Mouse (Mus musculus) lung, embryonic 16.5 days (tissue): ENCODE measurements at regions not wholly inside any gene's neighbourhood (a gene's known extent, or its start where the extent isn't known, plus 50 kb on each side); places are given as distances from the start of the nearest gene placed in this dataset.

Source experiments
- ATAC-seq: fragments of 200-750 bp; cut with Nextera tagmentation; 2 replicates; pipeline ENCODE4 v1.8.0; 2017; ENCODE audit warnings: low read depth, mild to moderate bottlenecking, moderate library complexity
- H3K27ac ChIP-seq: fragments of 300-500 bp; sonication (generic); 2 replicates; pipeline ENCODE4 v1.5.1; 2014; ENCODE audit warnings: mild to moderate bottlenecking, control low read depth, low read length
- H3K27me3 ChIP-seq: fragments of 300-500 bp; sonication (generic); 2 replicates; pipeline ENCODE4 v1.6.1; 2014; ENCODE audit warnings: low read depth, low read length, mixed read lengths; ENCODE audit not compliant: control insufficient read depth, insufficient read depth
- H3K36me3 ChIP-seq: fragments of 300-500 bp; sonication (generic); 2 replicates; pipeline ENCODE4 v1.6.1; 2014; ENCODE audit warnings: low read length; ENCODE audit not compliant: control insufficient read depth, insufficient read depth
- H3K4me1 ChIP-seq: fragments of 300-500 bp; sonication (generic); replicated peaks from 2 replicates; pipeline ENCODE4 v1.6.1; 2014; ENCODE audit warnings: low read length, mixed read lengths; ENCODE audit not compliant: control insufficient read depth, insufficient read depth
- H3K4me2 ChIP-seq: fragments of 300-500 bp; sonication (generic); 2 replicates; pipeline ENCODE4 v1.6.1; 2014; ENCODE audit warnings: low read depth, low read length, control low read depth
- H3K4me3 ChIP-seq: fragments of 300-500 bp; sonication (generic); 2 replicates; pipeline ENCODE4 v1.5.1; 2014; ENCODE audit warnings: mild to moderate bottlenecking, low read length, control low read depth
- H3K9ac ChIP-seq: fragments of 300-500 bp; sonication (generic); 2 replicates; pipeline ENCODE4 v1.6.1; 2014; ENCODE audit warnings: low read length, control low read depth
- H3K9me3 ChIP-seq: fragments of 300-500 bp; sonication (generic); 2 replicates; pipeline ENCODE4 v1.6.1; 2016; ENCODE audit warnings: low read length; ENCODE audit not compliant: control insufficient read depth
- WGBS: fragments of 180-500 bp; shearing (Covaris S2); extraction: QIAGEN DNeasy Blood & Tissue Kit; methylation state at CpG from one replicate; pipeline ENCODE4 v1.1.7; 2014; 5-methylcytosine and 5-hydroxymethylcytosine counted together

DNA sequence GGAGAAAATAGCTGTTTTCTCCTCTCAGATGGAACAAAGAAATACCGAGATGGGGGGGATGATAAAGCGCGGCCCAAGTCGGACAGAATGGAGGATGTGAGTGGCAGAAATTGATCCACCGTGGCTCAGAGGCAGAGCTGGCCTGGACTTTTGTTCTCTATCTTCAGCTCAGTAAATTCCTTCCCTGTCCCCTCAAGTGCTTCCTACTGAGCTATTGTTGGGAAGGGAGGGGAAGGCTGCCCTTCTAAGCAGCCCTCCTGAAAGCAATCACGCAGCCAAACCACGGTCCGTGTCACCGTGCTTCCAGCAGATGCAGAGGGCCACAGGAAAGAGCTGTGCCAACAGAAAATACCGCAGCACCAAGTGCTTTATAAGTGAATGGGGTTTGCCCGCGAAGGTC lies 212.2 kb upstream of the Trpc7 start:
- no peak overlapping the region for H3K9ac ChIP-seq
- no peaks in the 10 kb centered on the region for H3K4me1 ChIP-seq
- no peaks in the 10 kb centered on the region for H3K27me3 ChIP-seq
- H3K9me3 ChIP-seq = no peaks in the 10 kb centered on the region
- no peak overlapping the region for H3K27ac ChIP-seq
- H3K4me3 ChIP-seq = no peak overlapping the region
- 11% methylated on average over 12 of the region's 12 CpGs for WGBS
- ATAC-seq = no peak
- H3K4me2 ChIP-seq = no peak overlapping the region
- H3K36me3 ChIP-seq = no peaks in the 10 kb centered on the region

DNA sequence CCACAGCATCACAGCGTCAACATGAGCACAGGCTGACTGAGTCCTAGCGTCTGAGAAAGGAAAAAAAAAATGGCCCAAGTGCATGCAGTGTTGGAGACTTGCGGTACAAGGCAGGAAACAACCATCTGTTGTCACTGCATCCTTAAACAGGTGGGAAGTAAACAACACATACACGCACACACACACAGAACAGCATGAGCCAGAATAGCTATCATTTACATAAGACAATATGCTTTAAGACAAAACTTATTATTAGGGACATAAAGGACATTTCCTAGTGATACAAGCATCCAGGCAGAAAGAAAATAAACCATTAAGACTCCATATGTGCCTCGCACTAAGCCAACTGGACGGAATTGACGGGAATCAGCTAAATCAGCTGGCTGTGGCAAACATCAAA lies 203.8 kb upstream of the Trpc7 start:
- H3K27me3 ChIP-seq = no peaks in the 10 kb centered on the region
- H3K9ac ChIP-seq = no peak overlapping the region
- no peaks in the 10 kb centered on the region for H3K4me1 ChIP-seq
- H3K4me2 ChIP-seq = no peak overlapping the region
- no peak for ATAC-seq
- no peak overlapping the region for H3K4me3 ChIP-seq
- H3K36me3 ChIP-seq = no peaks in the 10 kb centered on the region
- H3K9me3 ChIP-seq = no peaks in the 10 kb centered on the region
- 88% methylated on average over 7 of the region's 7 CpGs for WGBS
- no peak overlapping the region for H3K27ac ChIP-seq

DNA sequence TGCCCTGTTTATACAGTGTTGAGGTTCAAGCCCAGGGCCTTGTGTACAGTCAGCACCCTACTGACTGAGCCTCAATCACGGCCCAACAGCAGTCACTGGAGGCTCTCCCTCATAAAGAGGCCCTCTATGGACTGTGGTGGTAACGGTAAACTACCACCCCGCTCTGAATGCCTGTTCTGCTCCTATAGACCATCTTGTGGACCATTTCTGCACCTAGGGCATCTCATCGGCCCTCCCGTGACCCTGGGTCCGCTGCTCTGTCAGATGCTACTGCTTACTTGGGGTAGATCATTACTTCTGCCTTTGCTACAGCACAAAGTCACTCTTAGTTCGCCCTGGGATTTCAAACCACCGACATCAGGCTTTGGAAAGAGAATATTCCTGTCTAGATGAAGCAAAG lies 196.1 kb upstream of the Trpc7 start:
- H3K36me3 ChIP-seq = no peaks in the 10 kb centered on the region
- H3K9ac ChIP-seq = no peak overlapping the region
- no peaks in the 10 kb centered on the region for H3K4me1 ChIP-seq
- no peak overlapping the region for H3K27ac ChIP-seq
- no peak overlapping the region for H3K4me3 ChIP-seq
- no peaks in the 10 kb centered on the region for H3K9me3 ChIP-seq
- ATAC-seq = no peak
- no peaks in the 10 kb centered on the region for H3K27me3 ChIP-seq
- 88% methylated on average over 8 of the region's 8 CpGs for WGBS
- no peak overlapping the region for H3K4me2 ChIP-seq

DNA sequence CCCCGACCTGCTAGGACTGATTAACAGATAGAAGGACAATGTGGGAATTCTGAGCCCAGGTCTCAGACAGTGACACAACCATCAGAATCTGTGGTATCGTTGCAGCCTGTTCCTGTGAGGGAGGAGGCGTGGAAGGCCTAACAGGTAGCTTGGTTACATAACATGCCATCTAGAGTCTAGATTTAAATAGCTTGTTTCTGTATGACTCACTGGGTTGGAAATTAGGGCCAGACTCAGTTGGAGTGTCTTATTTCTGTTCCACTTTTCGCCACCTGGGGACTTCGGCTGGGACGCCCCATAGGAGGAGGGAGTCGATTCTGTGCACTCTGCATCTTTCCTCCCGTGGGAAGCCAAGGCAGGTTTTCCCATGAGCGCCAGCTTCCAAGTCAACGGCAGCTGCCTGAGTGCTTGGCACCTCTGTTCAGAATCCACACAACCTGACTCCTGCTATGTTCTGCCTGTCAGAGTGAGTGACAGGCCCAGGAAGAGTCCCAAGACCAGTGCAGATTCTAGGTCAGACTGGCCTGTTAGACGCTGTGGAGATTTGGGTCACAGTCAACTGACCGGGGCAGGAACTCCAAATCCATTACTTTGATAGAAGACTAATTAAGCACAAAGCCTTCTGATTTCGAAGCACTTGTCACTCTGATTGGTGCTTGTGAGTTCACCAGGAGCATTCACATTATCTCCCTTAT lies 193.7 kb upstream of the Trpc7 start:
- Histone ChIP-seq H3K9me3 (no peaks in the 10 kb centered on the region), H3K27ac (no peak overlapping the region), H3K4me1 (no peaks in the 10 kb centered on the region), H3K9ac (no peak overlapping the region), H3K4me2 (no peak overlapping the region), H3K36me3 (no peaks in the 10 kb centered on the region), H3K27me3 (no peaks in the 10 kb centered on the region), H3K4me3 (no peak overlapping the region)
- WGBS = 76% methylated on average over 13 of the region's 13 CpGs
- no peak for ATAC-seq

DNA sequence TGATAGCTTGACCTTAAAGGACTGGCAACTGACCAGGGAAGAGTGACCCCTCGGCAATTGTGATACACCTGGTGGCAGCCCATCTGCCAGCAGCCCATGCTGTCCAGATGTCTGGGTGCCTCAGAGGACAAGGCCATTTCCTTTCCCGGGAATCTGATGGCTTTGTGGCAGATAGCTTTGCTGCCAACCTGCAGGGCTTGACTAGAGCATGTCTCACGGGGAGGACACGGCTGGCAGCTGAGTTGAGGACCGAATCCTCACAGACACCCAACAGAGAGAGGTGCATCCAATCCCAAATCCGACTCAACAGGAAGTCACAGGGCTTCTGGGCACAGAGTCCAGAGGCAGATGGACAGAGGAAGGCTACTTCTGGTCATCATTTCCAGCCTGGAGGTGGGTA lies 192.2 kb upstream of the Trpc7 start:
- ATAC-seq = no peak
- H3K27me3 ChIP-seq = no peaks in the 10 kb centered on the region
- H3K4me2 ChIP-seq = no peak overlapping the region
- H3K9ac ChIP-seq = no peak overlapping the region
- H3K4me3 ChIP-seq = no peak overlapping the region
- H3K9me3 ChIP-seq = no peaks in the 10 kb centered on the region
- no peak overlapping the region for H3K27ac ChIP-seq
- WGBS = 79% methylated on average over 6 of the region's 6 CpGs
- H3K36me3 ChIP-seq = no peaks in the 10 kb centered on the region
- no peaks in the 10 kb centered on the region for H3K4me1 ChIP-seq

DNA sequence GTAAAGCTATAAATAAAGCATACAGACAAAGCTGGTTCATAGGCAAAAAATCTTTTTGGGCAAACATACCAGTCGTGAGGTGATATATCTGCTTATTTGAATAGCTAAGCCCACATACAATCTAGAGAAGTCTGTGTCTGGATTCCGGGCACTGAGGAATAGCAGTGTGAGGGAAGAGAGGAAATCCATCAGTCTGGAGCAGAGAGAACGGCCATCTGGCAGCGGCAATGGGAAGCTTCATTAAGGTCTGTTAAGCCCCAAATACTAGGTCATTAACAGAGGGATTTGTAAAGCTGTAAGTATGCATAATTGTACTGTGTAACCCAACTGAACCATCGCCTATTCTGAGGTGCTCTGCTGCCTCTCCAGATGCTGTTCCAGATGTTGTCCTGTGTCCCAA lies 191.6 kb upstream of the Trpc7 start:
- H3K9ac ChIP-seq = no peak overlapping the region
- no peaks in the 10 kb centered on the region for H3K9me3 ChIP-seq
- no peaks in the 10 kb centered on the region for H3K4me1 ChIP-seq
- WGBS = 58% methylated on average over 5 of the region's 5 CpGs
- H3K27me3 ChIP-seq = no peaks in the 10 kb centered on the region
- no peak overlapping the region for H3K27ac ChIP-seq
- no peaks in the 10 kb centered on the region for H3K36me3 ChIP-seq
- H3K4me2 ChIP-seq = no peak overlapping the region
- no peak overlapping the region for H3K4me3 ChIP-seq
- ATAC-seq = no peak

DNA sequence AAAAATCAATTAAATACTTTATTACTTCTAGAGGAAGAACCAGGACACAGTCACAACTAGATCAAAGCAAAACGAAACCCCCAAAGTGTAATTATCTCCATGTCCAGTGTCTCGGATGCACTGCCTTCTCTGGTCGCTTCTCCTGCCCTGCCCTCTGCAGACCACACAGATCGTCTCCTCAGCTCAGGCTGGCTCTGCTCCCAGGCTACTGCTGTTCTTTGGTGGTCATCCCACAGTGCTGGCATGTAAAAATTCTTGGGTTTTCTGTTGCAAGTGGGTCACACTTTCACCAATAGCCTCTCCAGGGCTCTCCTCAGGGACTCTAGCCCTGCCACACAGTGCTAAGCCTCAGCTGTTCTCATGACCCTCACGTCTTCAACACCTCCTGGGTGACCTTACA lies 188.0 kb upstream of the Trpc7 start:
- no peak overlapping the region for H3K9ac ChIP-seq

DNA sequence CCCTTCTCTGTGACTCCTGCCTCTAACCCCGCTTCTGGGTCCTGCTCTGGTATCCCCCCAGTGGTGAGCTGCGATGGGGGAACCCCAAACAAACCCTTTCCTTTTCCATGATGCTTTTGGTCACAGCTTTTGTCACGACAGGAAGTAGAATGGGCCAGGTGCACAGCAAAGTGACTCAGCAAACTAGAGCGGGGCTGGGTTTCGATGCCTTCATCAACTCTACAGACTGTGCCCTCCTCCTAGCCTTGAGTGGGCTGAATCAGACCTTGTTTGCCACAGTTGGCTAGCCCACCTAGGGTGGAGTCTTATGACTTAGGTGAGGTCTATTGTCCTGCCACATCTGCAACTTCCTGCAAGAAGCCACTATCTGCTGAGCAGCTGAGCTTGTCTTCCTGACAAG lies 174.7 kb upstream of the Trpc7 start:
- Histone ChIP-seq H3K9me3 (no peaks in the 10 kb centered on the region), H3K36me3 (no peaks in the 10 kb centered on the region), H3K9ac (no peak overlapping the region), H3K27ac (no peak overlapping the region), H3K4me1 (no peaks in the 10 kb centered on the region), H3K4me2 (no peak overlapping the region), H3K27me3 (no peaks in the 10 kb centered on the region), H3K4me3 (no peak overlapping the region)
- no peak for ATAC-seq
- WGBS = 78% methylated on average over 5 of the region's 5 CpGs

More for the DNA sequence above, 188.0 kb upstream of the Trpc7 start:
- no peak overlapping the region for H3K4me2 ChIP-seq
- ATAC-seq = no peak
- no peaks in the 10 kb centered on the region for H3K4me1 ChIP-seq
- no peaks in the 10 kb centered on the region for H3K9me3 ChIP-seq
- WGBS = 45% methylated on average over 5 of the region's 5 CpGs
- H3K36me3 ChIP-seq = no peaks in the 10 kb centered on the region
- no peaks in the 10 kb centered on the region for H3K27me3 ChIP-seq
- H3K27ac ChIP-seq = no peak overlapping the region
- H3K4me3 ChIP-seq = no peak overlapping the region

DNA sequence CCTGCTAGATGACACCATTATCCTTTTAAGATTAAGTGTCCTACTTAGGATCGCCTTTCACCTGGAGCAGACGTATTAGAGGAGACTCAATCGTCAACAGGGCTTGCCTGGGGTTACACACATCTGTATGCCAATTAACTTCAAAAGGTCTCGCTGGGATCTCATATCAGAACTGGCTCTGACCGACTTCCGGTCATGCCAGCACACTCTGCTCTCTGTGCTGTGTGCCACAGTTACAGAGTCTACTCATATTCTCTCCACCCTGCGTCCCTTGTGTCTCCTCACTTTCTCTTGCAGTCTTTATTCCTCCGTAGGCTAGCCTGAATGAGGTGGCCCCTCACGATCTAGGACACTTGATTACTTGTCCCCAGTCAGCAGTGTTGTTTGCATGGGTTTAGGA lies 165.9 kb upstream of the Trpc7 start:
- Histone ChIP-seq H3K4me3 (no peak overlapping the region), H3K4me1 (no peaks in the 10 kb centered on the region), H3K4me2 (no peak overlapping the region), H3K9me3 (no peaks in the 10 kb centered on the region), H3K36me3 (no peaks in the 10 kb centered on the region), H3K27ac (no peak overlapping the region), H3K27me3 (no peaks in the 10 kb centered on the region), H3K9ac (no peak overlapping the region)
- 70% methylated on average over 9 of the region's 9 CpGs for WGBS
- ATAC-seq = no peak

DNA sequence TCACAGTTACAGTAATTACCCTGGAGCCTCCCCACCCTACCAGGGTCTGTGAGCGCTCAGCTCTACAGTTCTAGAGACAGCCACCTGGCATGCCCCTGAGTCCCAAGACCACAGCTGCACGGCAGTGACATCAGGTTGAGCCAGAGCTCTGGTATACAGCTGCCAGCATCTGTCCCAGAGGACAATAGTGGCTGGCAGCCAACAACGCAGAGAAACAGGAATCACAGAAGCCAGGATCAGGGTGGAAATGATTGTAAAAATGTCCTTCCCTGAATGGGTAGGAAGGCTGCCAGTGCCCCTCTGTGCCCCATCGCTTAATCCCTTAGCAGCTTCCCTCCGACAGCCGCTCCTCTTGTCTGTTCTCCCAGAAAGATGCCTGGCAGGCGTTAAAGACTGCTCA lies 165.3 kb upstream of the Trpc7 start:
- WGBS = 55% methylated on average over 7 of the region's 7 CpGs
- Histone ChIP-seq H3K27ac (no peak overlapping the region), H3K36me3 (no peaks in the 10 kb centered on the region), H3K27me3 (no peaks in the 10 kb centered on the region), H3K4me3 (no peak overlapping the region), H3K9ac (no peak overlapping the region), H3K4me2 (no peak overlapping the region), H3K9me3 (no peaks in the 10 kb centered on the region), H3K4me1 (no peaks in the 10 kb centered on the region)
- ATAC-seq = no peak
